Mouse (Mus musculus): Measurements from ENCODE around the gene D13Ertd608e. TPM values are rescaled to one million over a fixed set of nuclear protein-coding genes. Genes with fewer than 3 reads are reported as not detected.
A peak's percentile ranks its signal among the peaks of the same experiment; 100 is the strongest.
"Not testable (repeated sequence)": the region's sequence is repeated elsewhere in the genome, so short reads cannot be mapped to it uniquely, and the experiment has no call there.

Gene D13Ertd608e
- polyA plus RNA-seq (2012; rRNA removed): not detected in 2 replicates

DNA sequence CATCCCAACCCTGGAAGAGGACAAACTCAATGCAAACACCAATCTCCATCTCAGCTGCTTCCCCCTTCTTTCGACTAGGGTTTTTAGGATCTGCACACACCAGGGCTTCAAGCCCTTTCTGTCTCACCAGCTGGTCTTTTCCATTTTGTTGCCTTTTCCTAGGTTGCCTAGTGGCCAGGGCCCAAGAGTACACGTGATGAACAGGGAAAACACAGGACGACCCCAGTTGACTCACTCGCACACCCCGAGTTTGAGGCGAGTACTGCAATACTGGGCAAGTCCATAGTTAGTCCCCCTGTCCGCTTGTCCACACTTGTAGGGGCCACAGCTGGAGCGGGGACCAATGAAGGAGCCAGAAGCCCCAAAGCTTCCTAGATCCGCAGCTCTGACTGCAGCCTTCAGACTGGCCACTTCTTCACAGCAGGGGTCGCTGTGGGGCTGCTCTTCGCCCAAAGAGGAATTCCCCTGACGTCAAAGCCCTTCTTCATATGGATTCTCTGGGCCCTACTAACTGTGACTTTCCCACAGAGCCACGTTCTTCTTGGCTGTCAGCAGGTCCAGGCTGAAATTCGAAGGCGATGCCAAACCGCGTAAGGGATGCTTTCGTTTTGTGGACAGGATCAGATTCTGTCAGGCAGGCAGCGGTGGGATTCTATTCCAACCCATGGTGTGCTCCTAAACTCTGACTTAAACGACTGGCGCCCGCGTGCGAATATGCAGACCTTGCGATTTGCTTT lies at the start of gene D13Ertd608e:
Gene D13Ertd608e, plus strand, starts transcription at position 687 of the 737 bp plus-strand sequence.
- not testable (repeated sequence) for H3K27ac ChIP-seq (ENCODE audit: insufficient read depth, low read length); H3K4me1 ChIP-seq (ENCODE audit: control insufficient read depth, insufficient read depth, low read length)
- 0 out of 2 replicates have a peak, but pooled peaks have one; percentile 10 for TF ChIP-seq CTCF (IDR thresholded peaks at IDR 0.05; ENCODE audit: extremely low read depth, insufficient read depth, low read length)
- peak within 1 kb of the TSS; percentile 27; the same call in 1 of the 2 replicates for H3K4me3 ChIP-seq (ENCODE audit: insufficient read depth, low read length)

DNA sequence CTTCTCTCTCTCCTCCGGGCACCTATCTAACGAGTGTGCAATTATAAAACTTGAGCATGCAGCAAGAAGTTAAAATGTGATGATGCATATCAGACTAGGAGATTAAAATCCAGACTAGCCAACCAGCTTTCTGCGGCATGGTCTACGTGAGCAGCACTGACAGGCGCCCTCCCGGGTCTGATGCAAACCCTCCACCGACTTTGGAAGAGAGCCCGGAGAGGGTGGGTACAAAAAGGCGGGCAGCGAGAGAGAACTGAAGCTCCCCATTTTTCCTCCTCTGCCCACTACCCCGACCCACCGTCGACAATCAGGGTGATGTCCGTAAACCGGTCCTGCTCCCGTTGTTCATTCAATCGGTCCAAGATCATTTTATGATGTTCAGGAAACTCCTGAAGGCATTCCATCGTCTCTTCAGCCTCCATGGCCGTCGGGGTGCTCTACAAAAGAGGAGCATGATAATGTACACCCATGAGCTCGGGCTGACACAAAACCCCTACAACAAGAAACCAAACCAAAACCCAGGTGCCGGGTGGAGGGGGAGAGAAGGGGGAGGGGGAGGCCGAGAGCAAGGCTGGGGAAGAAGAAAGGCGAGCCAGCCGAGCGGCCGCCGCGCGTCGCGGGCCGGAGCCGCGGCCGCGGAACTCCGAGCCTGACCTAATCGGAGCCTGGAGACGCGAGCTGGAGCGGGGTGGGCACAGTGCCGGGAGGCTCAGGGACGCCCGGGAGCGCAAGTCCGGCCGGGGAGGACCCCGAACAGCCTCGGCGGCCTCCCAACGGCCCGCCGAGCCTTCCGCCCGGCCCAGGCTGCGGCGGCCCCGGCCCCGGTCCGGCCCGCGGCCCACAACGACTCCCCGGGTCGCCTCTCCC lies 45.7 kb upstream of the D13Ertd608e start:
- peaks cover 5% of the 10 kb centered on the region for H3K4me1 ChIP-seq (ENCODE audit: control insufficient read depth, insufficient read depth, low read length)
- peak overlapping the region; percentile 89 for H3K4me3 ChIP-seq (ENCODE audit: insufficient read depth, low read length)
- TF ChIP-seq POLR2A (IDR thresholded peaks at IDR 0.05; ENCODE audit: extremely low read depth, insufficient read depth, low read length) (peak; percentile 26; the same call in 1 of the 2 replicates), CTCF (IDR thresholded peaks at IDR 0.05; ENCODE audit: extremely low read depth, insufficient read depth, low read length) (no peak)
- peak overlapping the region; percentile 98 for H3K27ac ChIP-seq (ENCODE audit: insufficient read depth, low read length)

DNA sequence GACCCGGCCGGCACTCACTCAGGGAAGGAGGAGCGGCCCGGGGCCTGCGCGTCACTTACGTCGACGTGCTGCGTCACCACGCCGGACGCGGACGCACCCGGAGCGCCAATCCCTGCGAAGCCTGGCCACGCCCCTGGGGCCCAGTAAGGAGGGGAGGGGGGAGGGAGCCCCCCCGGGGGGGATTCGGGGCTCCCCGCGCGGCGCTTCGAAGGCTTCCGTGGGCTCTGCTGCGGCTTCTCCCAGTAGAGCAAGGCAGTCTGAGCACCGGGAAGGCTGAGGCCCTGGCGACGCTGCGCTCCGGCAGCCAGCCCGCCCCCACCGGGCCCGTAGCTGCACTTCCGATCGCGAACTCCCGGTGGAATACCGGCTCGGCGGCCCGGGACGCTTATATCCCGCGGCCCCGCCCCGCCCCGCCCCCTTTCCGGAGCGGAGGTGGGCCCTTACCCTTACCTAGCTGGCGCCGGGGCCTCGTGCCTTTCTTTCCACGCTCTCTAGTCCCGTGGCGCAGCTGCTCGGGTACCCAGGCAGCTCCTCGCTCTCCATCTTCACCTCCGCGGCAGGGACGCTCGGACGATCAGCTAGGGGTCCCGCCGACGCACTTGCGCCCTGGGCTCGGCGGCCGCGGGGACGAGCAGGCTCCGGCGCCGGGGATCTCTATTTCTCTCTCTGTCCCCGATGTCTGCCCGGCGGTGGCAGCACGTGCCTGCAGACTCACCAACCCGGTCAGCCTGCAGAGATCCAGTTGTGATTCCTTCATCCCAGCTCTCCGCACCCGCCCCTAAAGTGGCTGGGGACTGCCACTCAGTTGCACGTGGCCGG lies 44.8 kb upstream of the D13Ertd608e start, which contains the start of gene Zfp131:
Gene Zfp131, minus strand, starts transcription at position 129 of the 819 bp plus-strand sequence.
- peak within 1 kb of the TSS; percentile 89 for H3K4me3 ChIP-seq (ENCODE audit: insufficient read depth, low read length)
- TF ChIP-seq POLR2A (IDR thresholded peaks at IDR 0.05; ENCODE audit: extremely low read depth, insufficient read depth, low read length) (0 out of 2 replicates have a peak, but pooled peaks have one; percentile 22), CTCF (IDR thresholded peaks at IDR 0.05; ENCODE audit: extremely low read depth, insufficient read depth, low read length) (no peak)
- H3K27ac ChIP-seq (ENCODE audit: insufficient read depth, low read length): peak within 1 kb of the TSS; percentile 98
- peaks cover 5% of the 10 kb centered on the region for H3K4me1 ChIP-seq (ENCODE audit: control insufficient read depth, insufficient read depth, low read length)

DNA sequence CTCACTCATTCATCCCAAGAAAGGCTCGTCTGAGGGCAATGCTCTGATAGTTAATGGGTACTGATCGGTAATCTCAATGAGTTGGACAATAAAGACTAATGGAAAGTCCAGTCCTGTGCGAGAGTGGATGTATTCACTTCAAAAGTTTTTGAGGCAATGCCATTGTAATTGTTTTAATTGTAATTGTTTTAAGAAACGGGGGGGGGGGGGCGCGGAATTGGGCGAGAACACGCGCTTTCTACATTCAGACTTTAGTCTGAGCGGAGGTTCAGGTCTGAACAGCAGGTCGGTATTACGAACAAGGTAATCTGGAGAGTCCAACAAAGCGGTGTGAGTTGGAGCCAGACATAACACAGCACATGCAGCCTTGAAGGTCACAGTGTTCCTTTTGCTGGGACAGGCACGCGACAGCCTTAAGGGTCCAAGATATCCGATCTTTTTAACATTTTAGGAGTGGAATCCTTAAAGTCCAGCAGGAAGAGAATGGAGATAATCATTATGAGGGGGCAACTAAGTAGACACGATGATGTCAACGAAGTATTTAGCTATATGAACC lies 44.1 kb upstream of the D13Ertd608e start:
- TF ChIP-seq POLR2A (IDR thresholded peaks at IDR 0.05; ENCODE audit: extremely low read depth, insufficient read depth, low read length) (no peak), CTCF (IDR thresholded peaks at IDR 0.05; ENCODE audit: extremely low read depth, insufficient read depth, low read length) (no peak)
- peak overlapping the region; percentile 89 for H3K4me3 ChIP-seq (ENCODE audit: insufficient read depth, low read length)
- H3K4me1 ChIP-seq (ENCODE audit: control insufficient read depth, insufficient read depth, low read length): peaks cover 4% of the 10 kb centered on the region
- H3K27ac ChIP-seq (ENCODE audit: insufficient read depth, low read length): no peak overlapping the region

DNA sequence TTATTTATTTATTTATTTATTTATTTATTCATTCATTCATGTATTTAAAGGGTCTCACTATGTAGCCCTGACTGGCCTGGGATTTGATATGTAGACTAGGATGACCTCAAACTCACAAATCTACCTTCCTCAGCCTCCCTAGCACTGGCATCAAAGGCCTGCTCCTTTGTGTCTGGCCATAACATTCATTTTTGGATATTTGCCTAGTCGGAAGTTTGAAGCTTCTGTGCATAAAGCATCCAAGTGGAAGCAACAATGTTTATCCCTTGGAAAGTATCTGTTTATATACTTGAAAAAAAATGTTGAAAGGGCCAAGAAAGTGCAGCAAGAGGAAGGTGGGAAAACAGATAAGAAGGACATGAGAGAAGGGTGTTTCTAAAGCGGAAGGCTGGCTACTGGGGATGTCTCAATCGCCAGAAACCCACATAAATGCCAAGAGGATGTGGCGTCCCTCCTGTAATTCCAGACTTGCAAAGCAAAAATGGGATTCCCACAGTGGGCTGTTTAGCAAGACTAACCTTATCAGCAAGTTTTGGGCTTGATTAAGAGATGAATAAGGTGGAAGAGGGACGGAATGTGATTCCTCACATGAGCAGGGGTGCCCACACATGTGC lies 42.9 kb upstream of the D13Ertd608e start:
- H3K27ac ChIP-seq (ENCODE audit: insufficient read depth, low read length): no peak overlapping the region
- TF ChIP-seq POLR2A (IDR thresholded peaks at IDR 0.05; ENCODE audit: extremely low read depth, insufficient read depth, low read length): no peak
- no peak for TF ChIP-seq CTCF (IDR thresholded peaks at IDR 0.05; ENCODE audit: extremely low read depth, insufficient read depth, low read length)
- H3K4me3 ChIP-seq (ENCODE audit: insufficient read depth, low read length): no peak overlapping the region

DNA sequence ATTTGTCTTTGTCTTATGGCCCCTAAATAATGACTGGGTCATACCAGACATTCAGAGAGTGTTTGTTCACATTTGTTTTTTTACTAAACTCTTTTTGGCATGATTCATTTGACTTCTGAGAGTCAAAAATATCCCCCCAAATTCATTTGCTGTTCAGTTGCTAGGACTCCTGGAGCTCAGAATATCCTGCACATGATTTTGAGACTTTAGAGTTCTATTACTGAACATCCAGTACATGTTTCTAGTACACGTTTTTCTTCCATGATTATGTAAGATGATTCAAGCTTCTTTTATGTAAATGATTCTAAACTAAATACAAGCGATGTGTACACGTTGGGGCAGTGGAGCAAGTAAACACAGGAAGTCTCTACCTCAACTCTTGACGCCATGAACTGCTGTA lies 38.1 kb upstream of the D13Ertd608e start:
- TF ChIP-seq POLR2A (IDR thresholded peaks at IDR 0.05; ENCODE audit: extremely low read depth, insufficient read depth, low read length): no peak
- TF ChIP-seq CTCF (IDR thresholded peaks at IDR 0.05; ENCODE audit: extremely low read depth, insufficient read depth, low read length): no peak
- no peak overlapping the region for H3K4me3 ChIP-seq (ENCODE audit: insufficient read depth, low read length)
- H3K4me1 ChIP-seq (ENCODE audit: control insufficient read depth, insufficient read depth, low read length): no peaks in the 10 kb centered on the region; the same call in 1 of the 2 replicates
- H3K27ac ChIP-seq (ENCODE audit: insufficient read depth, low read length): no peak overlapping the region

More for the DNA sequence above, 42.9 kb upstream of the D13Ertd608e start:
- peaks cover 2% of the 10 kb centered on the region for H3K4me1 ChIP-seq (ENCODE audit: control insufficient read depth, insufficient read depth, low read length)

DNA sequence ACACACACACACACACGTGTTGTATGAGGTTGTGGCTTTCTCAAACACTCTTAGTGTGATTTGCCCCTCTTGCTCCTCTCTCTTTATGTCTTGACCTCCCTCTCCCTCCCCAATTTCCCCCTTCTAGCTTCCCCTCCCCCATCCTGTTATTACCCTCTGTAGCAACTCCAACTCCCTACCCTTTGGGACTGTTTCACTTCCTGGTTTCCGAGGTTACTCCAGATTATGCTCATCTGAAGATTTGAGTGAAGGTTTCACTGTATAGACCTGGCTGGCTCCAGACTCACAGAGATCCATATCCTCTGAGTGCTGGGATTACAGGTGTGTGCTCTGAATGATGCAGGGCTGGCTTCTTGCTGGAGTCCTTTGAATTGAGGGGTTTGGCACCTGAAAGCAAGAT lies 26.9 kb upstream of the D13Ertd608e start:
- no peak overlapping the region for H3K27ac ChIP-seq (ENCODE audit: insufficient read depth, low read length)
- TF ChIP-seq CTCF (IDR thresholded peaks at IDR 0.05; ENCODE audit: extremely low read depth, insufficient read depth, low read length): no peak
- TF ChIP-seq POLR2A (IDR thresholded peaks at IDR 0.05; ENCODE audit: extremely low read depth, insufficient read depth, low read length): no peak
- no peaks in the 10 kb centered on the region for H3K4me1 ChIP-seq (ENCODE audit: control insufficient read depth, insufficient read depth, low read length)
- H3K4me3 ChIP-seq (ENCODE audit: insufficient read depth, low read length): no peak overlapping the region

DNA sequence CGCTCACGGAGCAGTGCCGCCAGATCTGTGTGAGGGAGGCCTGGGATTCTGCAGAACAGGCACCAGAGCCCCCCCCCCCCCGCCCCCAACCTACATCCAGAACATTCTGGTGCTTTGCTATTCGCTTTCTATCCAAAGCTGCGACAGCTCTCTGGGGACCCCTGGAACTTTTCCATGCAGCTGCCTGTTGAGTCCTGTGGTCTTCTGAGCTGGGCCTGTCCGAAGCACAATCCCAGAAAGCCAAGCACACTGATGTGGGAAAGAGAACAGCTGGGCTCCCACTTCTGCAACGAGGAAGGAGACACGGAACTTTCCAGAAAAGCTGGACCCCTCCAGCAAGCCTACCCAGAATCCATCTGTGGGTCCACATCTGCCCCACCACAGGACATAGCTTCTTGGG lies 25.8 kb upstream of the D13Ertd608e start:
- no peak for TF ChIP-seq CTCF (IDR thresholded peaks at IDR 0.05; ENCODE audit: extremely low read depth, insufficient read depth, low read length)
- TF ChIP-seq POLR2A (IDR thresholded peaks at IDR 0.05; ENCODE audit: extremely low read depth, insufficient read depth, low read length): no peak
- Histone ChIP-seq H3K27ac (ENCODE audit: insufficient read depth, low read length) (no peak overlapping the region), H3K4me3 (ENCODE audit: insufficient read depth, low read length) (no peak overlapping the region), H3K4me1 (ENCODE audit: control insufficient read depth, insufficient read depth, low read length) (no peaks in the 10 kb centered on the region)
